15 mouse cellular contexts compared by ENCODE assay signal in the genomic region with DNA sequence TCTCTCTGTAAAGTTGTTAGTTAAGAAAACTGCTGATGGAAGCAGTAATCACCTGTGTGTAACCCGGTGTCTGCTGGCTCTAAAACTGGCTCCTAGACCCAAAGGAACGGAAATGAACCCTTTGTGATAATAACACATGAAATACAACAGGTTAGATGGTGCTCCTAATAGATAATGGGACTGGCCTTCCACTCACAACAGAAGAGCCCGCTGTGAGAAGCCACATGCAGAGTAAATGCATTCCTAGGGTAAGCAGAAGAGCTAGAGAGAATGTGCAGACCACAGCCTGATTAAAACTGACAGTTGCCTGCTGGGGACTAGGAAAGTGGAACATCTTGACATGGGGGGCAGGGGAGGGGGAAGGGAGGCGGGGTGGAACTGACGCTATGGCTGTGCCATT. TPM values are rescaled to one million over a fixed set of nuclear protein-coding genes. Genes with fewer than 3 reads are reported as not detected.
DNase-seq lines count a peak whose midpoint lies in the region.
"Had no signal": no experiment of that assay in that cellular context is flagged by ENCODE, and none has a peak within 500 bp of the region (broad histone marks: within the 10 kb centered on the region; RNA-seq: fewer than 3 reads in every experiment).

No protein-coding gene starts in this region.

- DNase-seq in left cerebral cortex, postnatal 4 days: peak; percentile 84
- DNase-seq in left cerebral cortex, postnatal 10 days (ENCODE audit: extremely low spot score in 1 of 2, low spot score in 2 of 2): no peak
- peak; percentile 93 for DNase-seq in cerebellum, adult 11-12 months
- DNase-seq in cerebellum, postnatal 25 days: peak; percentile 78 to 85
- DNase-seq in lung, adult 18-20 months: no peak
- no peak for DNase-seq in layer of hippocampus, postnatal 36 days
- no peak for DNase-seq in right cerebral cortex, postnatal 4 days
- DNase-seq: gastrocnemius, postnatal 10 days; heart, postnatal 14 days; kidney, adult 2 months; kidney, postnatal 14 days; layer of hippocampus, adult 9-11 months; lung, postnatal 14 days; spleen, adult 18-20 months; thymus, adult 18-20 months had no signal

- intact Hi-C loops in left cerebral cortex, postnatal 4 days (cut with DNase I): no loop called here
- intact Hi-C loops in left cerebral cortex, postnatal 10 days (cut with DNase I): no loop called here

RNA-seq across cellular contexts. Expression of gene Diras2, which starts 18.7 kb away (rescaled TPM):
- 10 to 100 TPM; 77.9 to 80.1 TPM for total RNA-seq in left cerebral cortex, postnatal 4 days (2021)
- 100 to 1,000 TPM; 157 to 173 TPM for total RNA-seq in left cerebral cortex, postnatal 10 days (2021)
- 100 to 1,000 TPM; 143 to 152 TPM for total RNA-seq in layer of hippocampus, postnatal 36 days (2021)

Comparison
In these comparisons a context has a peak if more than half of its experiments do, and no peak if none do; other contexts are left out.
1. DNase-seq: peak in left cerebral cortex, postnatal 4 days (single experiment), cerebellum, adult 11-12 months (single experiment) and cerebellum, postnatal 25 days (2 of 2); none in left cerebral cortex, postnatal 10 days (0 of 2), lung, adult 18-20 months (0 of 2), layer of hippocampus, postnatal 36 days (0 of 2) and right cerebral cortex, postnatal 4 days (single experiment).